23 mouse cellular contexts compared by ENCODE assay signal in the genomic region with DNA sequence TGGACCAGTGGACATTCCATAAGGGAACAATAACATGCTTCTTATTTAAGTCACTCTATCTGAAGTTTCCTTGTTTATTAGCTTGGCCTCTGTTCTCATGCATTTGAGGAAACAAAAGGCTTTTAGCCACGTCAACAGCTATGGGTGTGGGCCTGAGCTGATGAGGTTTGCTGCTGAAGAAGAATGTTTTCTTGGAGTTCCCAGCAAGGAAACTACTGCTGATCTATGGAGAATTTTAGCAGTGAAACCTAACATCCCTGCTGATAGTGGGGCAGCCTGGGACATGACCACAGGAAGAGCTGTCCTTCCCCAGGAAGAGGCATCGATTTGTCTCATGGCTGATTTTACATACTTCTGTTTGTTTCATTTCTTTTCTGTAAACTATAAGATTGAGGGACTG. TPM values are rescaled to one million over a fixed set of nuclear protein-coding genes. Genes with fewer than 3 reads are reported as not detected.
DNase-seq lines count a peak whose midpoint lies in the region; ATAC-seq and TF ChIP-seq lines count a peak whose summit lies in the region.
"Had no signal": no experiment of that assay in that cellular context is flagged by ENCODE, and none has a peak within 500 bp of the region (broad histone marks: within the 10 kb centered on the region; RNA-seq: fewer than 3 reads in every experiment).

No protein-coding gene starts in this region.

- no peak overlapping the region for H3K4me2 ChIP-seq in kidney, embryonic 16.5 days (replicated peaks; ENCODE audit: low read depth, low read length)
- H3K4me2 ChIP-seq in liver, postnatal 0 days (ENCODE audit: low read depth, low read length), result no peak overlapping the region
- H3K4me2 ChIP-seq: limb, embryonic 13.5 days; midbrain, embryonic 15.5 days; neural tube, embryonic 13.5 days had no signal

- H3K36me3 ChIP-seq in kidney, embryonic 16.5 days (ENCODE audit: insufficient read depth, low read length), result no peaks in the 10 kb centered on the region
- no peaks in the 10 kb centered on the region for H3K36me3 ChIP-seq in spleen, adult 2 months (ENCODE audit: control insufficient read depth, insufficient read depth, low read length)
- no peaks in the 10 kb centered on the region for H3K36me3 ChIP-seq in liver, postnatal 0 days (replicated peaks; ENCODE audit: insufficient read depth, low read length)
- H3K36me3 ChIP-seq: heart, embryonic 10.5 days; hindbrain, embryonic 10.5 days; limb, embryonic 13.5 days; midbrain, embryonic 15.5 days; neural tube, embryonic 13.5 days had no signal

- intact Hi-C loops in left cerebral cortex, postnatal 10 days (cut with DNase I), result no loop called here

- H3K4me3 ChIP-seq in kidney, embryonic 16.5 days (ENCODE audit: low read length), result no peak overlapping the region
- H3K4me3 ChIP-seq in spleen, adult 2 months (ENCODE audit: extremely low read depth, insufficient read depth, insufficient read length), result no peak overlapping the region
- no peak overlapping the region for H3K4me3 ChIP-seq in liver, postnatal 0 days (ENCODE audit: low read depth, low read length)
- H3K4me3 ChIP-seq: heart, embryonic 10.5 days; hindbrain, embryonic 10.5 days; limb, embryonic 13.5 days; midbrain, embryonic 15.5 days; myocyte; neural tube, embryonic 13.5 days had no signal

- no peaks in the 10 kb centered on the region for H3K4me1 ChIP-seq in kidney, embryonic 16.5 days (ENCODE audit: insufficient read depth, low read length)
- no peaks in the 10 kb centered on the region for H3K4me1 ChIP-seq in spleen, adult 2 months (ENCODE audit: control insufficient read depth, insufficient read depth, insufficient read length)
- H3K4me1 ChIP-seq in liver, postnatal 0 days (ENCODE audit: insufficient read depth), result peaks cover 8% of the 10 kb centered on the region; the same call in 1 of the 2 replicates
- H3K4me1 ChIP-seq: heart, embryonic 10.5 days; hindbrain, embryonic 10.5 days; limb, embryonic 13.5 days; midbrain, embryonic 15.5 days; neural tube, embryonic 13.5 days had no signal

- no peak for TF ChIP-seq POLR2A in spleen, adult 2 months (IDR thresholded peaks at IDR 0.05; ENCODE audit: low read depth, low read length)

- 0 out of 2 replicates have a peak overlapping the region, but pooled peaks have one; percentile 37 for H3K27ac ChIP-seq in kidney, embryonic 16.5 days (ENCODE audit: low read length)
- H3K27ac ChIP-seq in spleen, adult 2 months (ENCODE audit: insufficient read depth, low read length), result 0 out of 2 replicates have a peak overlapping the region, but pooled peaks have one; percentile 6
- H3K27ac ChIP-seq in liver, postnatal 0 days (ENCODE audit: low read depth), result peak overlapping the region; percentile 72
- H3K27ac ChIP-seq: heart, embryonic 10.5 days; hindbrain, embryonic 10.5 days; hindbrain, postnatal 0 days; limb, embryonic 13.5 days; midbrain, embryonic 15.5 days; neural tube, embryonic 13.5 days had no signal

- no peak for ATAC-seq in kidney, embryonic 16.5 days (ENCODE audit: low FRiP score, low TSS enrichment)
- ATAC-seq in liver, postnatal 0 days, result peak; percentile 62
- ATAC-seq: forebrain, postnatal 0 days; hindbrain, postnatal 0 days; intestine, embryonic 16.5 days; midbrain, embryonic 15.5 days had no signal

- no peak for DNase-seq in kidney, adult 9 months
- no peak for DNase-seq in spleen, adult 2 months (ENCODE audit: low read depth in 1 of 2, low spot score in 2 of 2)
- no peak for DNase-seq in spleen, adult 12 weeks (ENCODE audit: low spot score)
- DNase-seq in liver, postnatal 0 days, result no peak
- DNase-seq in frontal cortex, postnatal 36 days (ENCODE audit: low spot score in 2 of 2), result no peak
- DNase-seq in left cerebral cortex, postnatal 10 days (ENCODE audit: extremely low spot score in 1 of 2, low spot score in 2 of 2), result no peak
- DNase-seq: adrenal gland, postnatal 25 days; cerebellum, adult 11-12 months; cerebellum, postnatal 10 days; forebrain, postnatal 0 days; kidney, postnatal 36 days; layer of hippocampus, postnatal 36 days; thymus, adult 18-20 months; thymus, postnatal 4 days had no signal

- H3K9me3 ChIP-seq in kidney, embryonic 16.5 days (ENCODE audit: low read length), result no peaks in the 10 kb centered on the region
- no peaks in the 10 kb centered on the region for H3K9me3 ChIP-seq in liver, postnatal 0 days (ENCODE audit: low read length)
- H3K9me3 ChIP-seq: heart, embryonic 10.5 days; hindbrain, embryonic 10.5 days; limb, embryonic 13.5 days; midbrain, embryonic 15.5 days; neural tube, embryonic 13.5 days had no signal

- TF ChIP-seq CTCF in spleen, adult 2 months (IDR thresholded peaks at IDR 0.05; ENCODE audit: extremely low read depth, insufficient read depth, insufficient read length, insufficient replicate concordance), result no peak
- TF ChIP-seq CTCF in liver, postnatal 0 days (IDR thresholded peaks at IDR 0.05; ENCODE audit: low read depth), result no peak

- WGBS in kidney, embryonic 16.5 days, result 68% methylated on average over 2 of the region's 2 CpGs
- WGBS in spleen, adult 2 months, result 75% methylated on average over 2 of the region's 2 CpGs
- WGBS in liver, postnatal 0 days (ENCODE audit: insufficient replicate concordance), result 65% methylated on average over 2 of the region's 2 CpGs

- H3K9ac ChIP-seq in kidney, embryonic 16.5 days (replicated peaks; ENCODE audit: low read length), result no peak overlapping the region
- no peak overlapping the region for H3K9ac ChIP-seq in liver, postnatal 0 days (replicated peaks)
- H3K9ac ChIP-seq: forebrain, postnatal 0 days; limb, embryonic 13.5 days; midbrain, embryonic 15.5 days; neural tube, embryonic 13.5 days had no signal

- peak; percentile 34; the same call in 1 of the 2 replicates for TF ChIP-seq EP300 in liver, postnatal 0 days (IDR thresholded peaks at IDR 0.05; ENCODE audit: low read depth)

- H3K27me3 ChIP-seq in kidney, embryonic 16.5 days (ENCODE audit: insufficient read depth, low read length), result no peaks in the 10 kb centered on the region
- no peaks in the 10 kb centered on the region for H3K27me3 ChIP-seq in spleen, adult 2 months (ENCODE audit: control insufficient read depth, insufficient read depth, low read length)
- H3K27me3 ChIP-seq in liver, postnatal 0 days (ENCODE audit: insufficient read depth, low read length), result no peaks in the 10 kb centered on the region
- H3K27me3 ChIP-seq: limb, embryonic 13.5 days; midbrain, embryonic 15.5 days; neural tube, embryonic 13.5 days had no signal

RNA-seq across cellular contexts. Expression of a gene that starts 10.8 kb away (rescaled TPM):
- polyA plus RNA-seq in kidney, embryonic 16.5 days (2015; fragmentation: Nextera tagmentation; extraction: Ambion mirVana), result 47.7 and 50.5 TPM in 2 replicates
- polyA plus RNA-seq in spleen, adult 2 months (2012; rRNA removed), result 13.8 and 14.6 TPM in 2 replicates
- 12.6 and 14.7 TPM in 2 replicates for polyA plus RNA-seq in liver, postnatal 0 days (2015; fragmentation: Nextera tagmentation; extraction: Ambion mirVana)
- total RNA-seq in left cerebral cortex, postnatal 10 days (2021), result 10 to 100 TPM; 69.2 to 71.1 TPM

RNA-seq across cellular contexts. Expression of a gene that starts 11.5 kb away (rescaled TPM):
- polyA plus RNA-seq in kidney, embryonic 16.5 days (2015; fragmentation: Nextera tagmentation; extraction: Ambion mirVana), result 99.4 and 100 TPM in 2 replicates
- 26.3 and 28.9 TPM in 2 replicates for polyA plus RNA-seq in spleen, adult 2 months (2012; rRNA removed)
- polyA plus RNA-seq in liver, postnatal 0 days (2015; fragmentation: Nextera tagmentation; extraction: Ambion mirVana), result 27.8 and 33.8 TPM in 2 replicates
- 100 to 1,000 TPM; 257 to 265 TPM for total RNA-seq in left cerebral cortex, postnatal 10 days (2021)

Comparison
In these comparisons a context has a peak if more than half of its experiments do, and no peak if none do; other contexts are left out.
1. H3K27ac ChIP-seq: peak in every context shown above with its lines; median percentile 72 in liver, postnatal 0 days; 37 in kidney, embryonic 16.5 days; 6 in spleen, adult 2 months.